Mouse (Mus musculus): ENCODE data around the gene Meioc. TPM values are rescaled to one million over a fixed set of nuclear protein-coding genes. Genes with fewer than 3 reads are reported as not detected.

Gene Meioc
- polyA plus RNA-seq, 1 experiment from 2014 or later = 0.15 TPM

Small RNA genes within 50 kb of the gene (microRNA-seq; reads per million reads assigned to microRNA genes)
- gene Gm22920 = not detected

Other genes with a start within 250 kb of the Meioc start
- 83.3 and 88.6 TPM in 2 replicates for gene Grn, start 233.4 kb upstream of the Meioc start, polyA plus RNA-seq (2015; fragmentation: Nextera tagmentation; extraction: Ambion mirVana)
- 20.3 and 21.6 TPM in 2 replicates for gene Fam171a2, start 216.0 kb upstream of the Meioc start, polyA plus RNA-seq (2015; fragmentation: Nextera tagmentation; extraction: Ambion mirVana)
- gene Itga2b, start 193.6 kb upstream of the Meioc start, polyA plus RNA-seq (2015; fragmentation: Nextera tagmentation; extraction: Ambion mirVana) = 5.7 and 6.2 TPM in 2 replicates
- 77.5 and 83.8 TPM in 2 replicates for gene Gpatch8, start 107.3 kb upstream of the Meioc start, polyA plus RNA-seq (2015; fragmentation: Nextera tagmentation; extraction: Ambion mirVana)
- 7.5 and 8.7 TPM in 2 replicates for gene Gm11627, start 84.3 kb upstream of the Meioc start, polyA plus RNA-seq (2015; fragmentation: Nextera tagmentation; extraction: Ambion mirVana)
- gene Fzd2, start 59.3 kb upstream of the Meioc start, polyA plus RNA-seq (2015; fragmentation: Nextera tagmentation; extraction: Ambion mirVana) = 14.8 and 21.1 TPM in 2 replicates
- 33.4 and 43.0 TPM in 2 replicates for gene Ccdc43, start 34.1 kb downstream of the Meioc start, polyA plus RNA-seq (2015; fragmentation: Nextera tagmentation; extraction: Ambion mirVana)
- gene Adam11, start 97.7 kb downstream of the Meioc start, polyA plus RNA-seq (2015; fragmentation: Nextera tagmentation; extraction: Ambion mirVana) = 40.1 and 47.0 TPM in 2 replicates
- 38.2 and 40.5 TPM in 2 replicates for gene Gjc1, start 156.0 kb downstream of the Meioc start, polyA plus RNA-seq (2015; fragmentation: Nextera tagmentation; extraction: Ambion mirVana)
- gene Higd1b, start 172.1 kb downstream of the Meioc start, polyA plus RNA-seq (2015; fragmentation: Nextera tagmentation; extraction: Ambion mirVana) = 2.1 and 2.6 TPM in 2 replicates
- gene Eftud2, start 217.3 kb downstream of the Meioc start, polyA plus RNA-seq (2015; fragmentation: Nextera tagmentation; extraction: Ambion mirVana) = 134 TPM in 2 replicates
- gene Ccdc103, start 217.5 kb downstream of the Meioc start, polyA plus RNA-seq (2015; fragmentation: Nextera tagmentation; extraction: Ambion mirVana) = 0.89 and 0.91 TPM in 2 replicates
- gene Fam187a, start 221.5 kb downstream of the Meioc start, polyA plus RNA-seq (2015; fragmentation: Nextera tagmentation; extraction: Ambion mirVana) = not detected in 2 replicates
- 0.11 and 0.24 TPM in 2 replicates for gene Gfap, start 237.2 kb downstream of the Meioc start, polyA plus RNA-seq (2015; fragmentation: Nextera tagmentation; extraction: Ambion mirVana)